Mouse (Mus musculus) hindbrain, embryonic 14.5 days (tissue): ENCODE results near the gene Smad1. TPM values are rescaled to one million over a fixed set of nuclear protein-coding genes. Genes with fewer than 3 reads are reported as not detected.

Experiments
- ATAC-seq: fragments of 200-750 bp; cut with Nextera tagmentation; 2 replicates; pipeline ENCODE4 v1.8.0; 2017; ENCODE audit warnings: moderate number of reproducible peaks, mild to moderate bottlenecking, moderate TSS enrichment, moderate library complexity; ENCODE audit not compliant: low FRiP score
- DNase-seq: peaks from one replicate; pipeline ENCODE4 v3.0.0-alpha.2; 2015; ENCODE audit warnings: low spot score
- H3K27ac ChIP-seq: fragments of 300-500 bp; sonication (generic); 2 replicates; pipeline ENCODE4 v1.5.1; 2014; ENCODE audit warnings: mild to moderate bottlenecking, moderate library complexity
- H3K27me3 ChIP-seq: fragments of 300-500 bp; sonication (generic); 2 replicates; pipeline ENCODE4 v1.6.1; 2014; ENCODE audit warnings: mild to moderate bottlenecking, low read length, mixed read lengths; ENCODE audit not compliant: control insufficient read depth, insufficient read depth
- H3K36me3 ChIP-seq: fragments of 300-500 bp; sonication (generic); replicated peaks from 2 replicates; pipeline ENCODE4 v1.6.1; 2014; ENCODE audit not compliant: control insufficient read depth, insufficient read depth
- H3K4me1 ChIP-seq: fragments of 300-500 bp; sonication (generic); replicated peaks from 2 replicates; pipeline ENCODE4 v1.6.1; 2014; ENCODE audit warnings: antibody characterized with exemption, low read length, mixed read lengths; ENCODE audit not compliant: control insufficient read depth, insufficient read depth
- H3K4me2 ChIP-seq: fragments of 300-500 bp; sonication (generic); replicated peaks from 2 replicates; pipeline ENCODE4 v1.6.1; 2014; ENCODE audit warnings: mild to moderate bottlenecking, moderate library complexity
- H3K4me3 ChIP-seq: fragments of 300-500 bp; sonication (generic); replicated peaks from 2 replicates; pipeline ENCODE4 v1.5.1; 2014; ENCODE audit warnings: mild to moderate bottlenecking, low read length
- H3K9ac ChIP-seq: fragments of 300-500 bp; sonication (generic); 2 replicates; pipeline ENCODE4 v1.6.1; 2014
- H3K9me3 ChIP-seq: fragments of 300-500 bp; sonication (generic); 2 replicates; pipeline ENCODE4 v1.6.1; 2016; ENCODE audit warnings: low read length; ENCODE audit not compliant: control insufficient read depth
- WGBS: fragments of 180-500 bp; shearing (Covaris S2); extraction: QIAGEN DNeasy Blood & Tissue Kit; methylation state at CpG from one replicate; pipeline ENCODE4 v1.1.7; 2014; 5-methylcytosine and 5-hydroxymethylcytosine counted together
- polyA plus RNA-seq: library from polyadenylated mRNA; unstranded; fragments of >200 nt; fragmentation: Nextera tagmentation; extraction: Ambion mirVana; gene quantifications from 2 replicates; pipeline ENCODE4 v1.2.1, GENCODE M21; 2014

Smad1 gene
- polyA plus RNA-seq, 1 experiment from 2014 or later: 75.5 TPM

DNA sequence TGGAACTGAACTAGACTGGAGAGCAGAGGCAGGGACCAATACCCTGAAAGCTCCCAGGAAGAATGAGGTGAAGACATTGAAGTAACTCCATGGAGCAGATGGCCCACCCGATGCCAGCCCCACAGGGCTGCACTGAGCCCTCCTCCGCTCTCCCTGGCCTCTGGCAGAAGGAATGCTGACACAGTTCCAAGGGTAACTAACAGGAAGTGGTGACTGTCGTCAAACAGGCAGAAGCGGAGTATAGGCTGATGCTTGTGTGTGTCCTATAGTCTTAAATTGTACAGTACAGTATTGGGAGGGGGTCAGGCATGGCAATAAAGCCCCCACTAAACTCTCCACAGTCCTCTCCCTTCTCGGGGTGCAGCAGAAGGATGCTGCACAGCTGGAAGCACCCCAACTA, 24.9 kb downstream of the Smad1 start:
- DNase-seq (no peak), ATAC-seq (no peak)
- Histone ChIP-seq H3K4me3 (no peak overlapping the region), H3K27ac (no peak overlapping the region), H3K9me3 (no peaks in the 10 kb centered on the region), H3K4me1 (peaks cover 14% of the 10 kb centered on the region; the same call in 1 of the 2 replicates), H3K9ac (no peak overlapping the region), H3K36me3 (peaks cover 34% of the 10 kb centered on the region), H3K4me2 (no peak overlapping the region), H3K27me3 (no peaks in the 10 kb centered on the region)
- WGBS: 76% methylated on average over 5 of the region's 5 CpGs

DNA sequence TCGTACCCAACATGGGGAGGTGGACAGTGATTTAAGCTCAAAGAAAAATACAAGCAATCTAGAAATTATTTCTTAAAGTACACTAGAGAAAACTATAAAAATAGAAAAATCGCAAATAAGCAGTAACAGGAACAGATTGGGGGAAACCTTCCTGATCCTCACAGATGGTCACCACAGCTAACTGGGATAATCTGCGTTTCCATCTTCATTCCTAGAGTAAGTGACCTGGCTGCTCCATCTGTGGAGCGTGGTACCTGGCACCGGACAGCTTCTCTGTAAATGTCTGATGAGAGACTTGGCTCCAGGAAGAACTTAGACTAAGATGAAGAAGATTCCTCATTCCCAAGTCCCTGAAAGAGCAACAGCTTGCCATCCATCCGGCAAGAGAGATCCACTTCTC, 25.8 kb downstream of the Smad1 start:
- Histone ChIP-seq H3K4me1 (peaks cover 14% of the 10 kb centered on the region; the same call in 1 of the 2 replicates), H3K9ac (no peak overlapping the region), H3K36me3 (peaks cover 42% of the 10 kb centered on the region), H3K9me3 (no peaks in the 10 kb centered on the region), H3K27me3 (no peaks in the 10 kb centered on the region), H3K4me3 (no peak overlapping the region), H3K4me2 (no peak overlapping the region), H3K27ac (no peak overlapping the region)
- ATAC-seq: no peak
- DNase-seq: no peak
- 92% methylated on average over 6 of the region's 6 CpGs for WGBS

DNA sequence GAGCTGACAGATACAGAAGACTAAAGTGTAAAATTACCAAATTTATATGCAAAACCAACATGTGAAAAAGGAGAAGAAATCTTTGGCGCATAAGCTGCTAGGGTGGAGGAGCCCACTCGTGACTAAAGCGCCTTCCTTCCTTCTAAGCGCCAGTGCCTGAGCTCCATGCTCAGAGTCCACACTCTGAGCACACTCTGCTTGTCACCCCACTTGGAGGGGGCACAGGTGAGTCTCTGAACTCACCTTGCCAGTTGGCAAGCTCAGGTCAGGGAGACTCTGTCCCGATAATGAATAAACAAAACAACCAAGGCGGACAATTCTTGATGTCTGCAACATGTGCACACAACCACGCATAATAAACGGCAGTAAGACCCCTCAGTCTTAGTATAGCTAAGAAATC, 26.4 kb downstream of the Smad1 start:
- peaks cover 14% of the 10 kb centered on the region; the same call in 1 of the 2 replicates for H3K4me1 ChIP-seq
- H3K27me3 ChIP-seq: no peaks in the 10 kb centered on the region
- H3K4me3 ChIP-seq: no peak overlapping the region
- H3K36me3 ChIP-seq: peaks cover 48% of the 10 kb centered on the region
- WGBS: 90% methylated on average over 8 of the region's 8 CpGs
- no peak overlapping the region for H3K4me2 ChIP-seq
- no peak for ATAC-seq
- no peak overlapping the region for H3K27ac ChIP-seq
- no peak for DNase-seq
- no peaks in the 10 kb centered on the region for H3K9me3 ChIP-seq
- H3K9ac ChIP-seq: no peak overlapping the region

DNA sequence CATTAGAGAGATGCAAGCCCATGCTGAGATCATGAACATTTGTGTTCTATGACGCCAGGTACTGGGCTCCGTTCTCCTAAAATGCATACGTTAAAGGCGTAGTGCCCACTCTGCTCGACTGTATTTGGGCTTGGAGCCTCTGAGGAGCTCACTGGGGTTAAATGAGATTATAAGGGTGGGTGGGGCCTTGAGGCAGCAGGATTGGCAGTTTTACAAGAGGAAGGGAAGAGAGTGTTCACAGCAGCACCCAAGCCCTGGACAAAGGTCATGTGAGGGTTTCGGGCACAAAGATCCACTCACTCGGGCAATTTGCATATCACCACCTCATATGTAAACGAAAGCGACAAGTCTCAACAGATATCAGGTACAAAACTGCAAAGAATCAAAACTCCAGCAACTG, 26.8 kb downstream of the Smad1 start:
- peaks cover 14% of the 10 kb centered on the region; the same call in 1 of the 2 replicates for H3K4me1 ChIP-seq
- no peaks in the 10 kb centered on the region for H3K9me3 ChIP-seq
- no peak overlapping the region for H3K27ac ChIP-seq
- DNase-seq: no peak
- no peak overlapping the region for H3K9ac ChIP-seq
- peaks cover 49% of the 10 kb centered on the region for H3K36me3 ChIP-seq
- no peak overlapping the region for H3K4me2 ChIP-seq
- ATAC-seq: no peak
- no peaks in the 10 kb centered on the region for H3K27me3 ChIP-seq
- 78% methylated on average over 9 of the region's 9 CpGs for WGBS
- no peak overlapping the region for H3K4me3 ChIP-seq

DNA sequence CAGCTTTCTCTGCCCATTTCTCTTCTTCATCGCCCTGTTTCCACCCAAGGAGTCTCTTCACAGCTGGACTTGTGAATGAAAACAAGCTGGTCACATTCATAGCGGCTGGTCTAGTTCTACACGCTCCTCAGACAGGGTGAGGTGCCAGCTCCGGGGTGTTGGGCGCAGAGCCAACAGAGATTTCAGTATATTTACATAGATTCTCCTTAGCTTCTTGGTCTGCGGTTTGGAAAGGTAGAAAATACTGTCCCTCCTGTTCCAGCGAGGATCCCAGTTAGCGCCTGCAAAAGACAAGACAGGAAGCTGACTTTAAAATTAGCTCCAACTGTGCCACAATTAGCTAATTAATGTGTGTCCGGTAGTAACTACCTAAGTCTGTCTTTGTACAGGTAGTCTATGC, 27.2 kb downstream of the Smad1 start:
- ATAC-seq (no peak), DNase-seq (no peak)
- H3K4me3 ChIP-seq: no peak overlapping the region
- WGBS: 71% methylated on average over 9 of the region's 9 CpGs
- H3K9me3 ChIP-seq: no peaks in the 10 kb centered on the region
- no peak overlapping the region for H3K9ac ChIP-seq
- no peaks in the 10 kb centered on the region for H3K27me3 ChIP-seq
- H3K36me3 ChIP-seq: peaks cover 46% of the 10 kb centered on the region
- no peak overlapping the region for H3K4me2 ChIP-seq
- H3K4me1 ChIP-seq: peaks cover 14% of the 10 kb centered on the region; the same call in 1 of the 2 replicates
- no peak overlapping the region for H3K27ac ChIP-seq

DNA sequence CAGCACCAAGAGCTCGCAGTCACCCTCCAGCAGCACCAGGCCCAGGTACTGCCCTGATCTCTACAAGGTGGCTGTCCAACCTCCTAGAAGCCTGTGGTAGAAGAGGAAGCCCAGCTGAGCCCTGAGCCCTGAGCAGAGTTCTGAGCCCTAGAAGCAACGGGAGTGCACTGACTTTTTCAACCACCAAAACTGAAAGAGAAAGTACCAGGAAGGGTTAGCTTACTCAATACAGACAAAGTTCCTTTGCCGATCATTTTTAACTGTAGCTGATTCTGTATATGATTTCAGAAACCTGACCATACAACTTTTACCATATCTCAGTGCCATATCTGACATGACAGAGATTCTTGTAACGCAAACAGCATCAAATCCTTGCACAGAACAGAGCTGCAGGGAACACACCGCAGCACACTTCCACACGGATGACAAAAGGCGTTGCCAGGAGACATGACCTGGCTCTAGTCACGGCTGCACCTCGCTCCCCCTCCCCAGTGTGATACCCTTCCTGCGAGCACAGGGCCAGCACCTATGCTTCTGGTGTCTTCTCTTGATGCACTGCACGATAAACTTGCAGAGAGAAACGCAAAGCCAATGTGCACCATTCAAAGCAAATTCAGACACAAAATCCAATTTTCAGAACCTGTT, 28.6 kb downstream of the Smad1 start:
- Histone ChIP-seq H3K9ac (no peak overlapping the region), H3K4me1 (peaks cover 14% of the 10 kb centered on the region; the same call in 1 of the 2 replicates), H3K27me3 (no peaks in the 10 kb centered on the region), H3K9me3 (no peaks in the 10 kb centered on the region), H3K27ac (no peak overlapping the region), H3K4me3 (no peak overlapping the region), H3K36me3 (peaks cover 44% of the 10 kb centered on the region), H3K4me2 (no peak overlapping the region)
- WGBS: 84% methylated on average over 12 of the region's 12 CpGs
- DNase-seq (no peak), ATAC-seq (no peak)

DNA sequence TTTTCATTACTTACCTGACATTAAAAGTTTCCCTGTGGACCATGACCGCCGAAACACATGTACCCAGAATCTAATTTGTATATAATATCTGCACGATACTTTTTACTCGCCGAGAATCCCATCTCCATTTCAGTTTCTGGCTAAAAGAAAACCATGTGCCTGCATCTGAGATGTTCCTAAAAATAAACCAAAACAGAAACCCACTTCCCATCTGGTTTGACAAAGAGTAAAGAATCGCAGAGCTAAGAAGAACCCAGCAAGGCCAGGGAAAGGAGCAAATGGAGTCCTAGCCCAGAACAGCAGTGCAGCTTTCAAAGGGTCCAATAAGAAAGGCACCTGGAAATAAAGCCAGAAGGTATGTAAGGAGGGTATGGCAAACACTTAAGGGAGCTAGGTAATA, 30.2 kb downstream of the Smad1 start:
- Histone ChIP-seq H3K4me1 (peaks cover under 1% of the 10 kb centered on the region; the same call in 1 of the 2 replicates), H3K4me3 (no peak overlapping the region), H3K27me3 (no peaks in the 10 kb centered on the region), H3K4me2 (no peak overlapping the region), H3K9ac (no peak overlapping the region), H3K36me3 (peaks cover 50% of the 10 kb centered on the region), H3K27ac (no peak overlapping the region), H3K9me3 (no peaks in the 10 kb centered on the region)
- no peak for DNase-seq
- no peak for ATAC-seq
- 85% methylated on average over 6 of the region's 6 CpGs for WGBS

DNA sequence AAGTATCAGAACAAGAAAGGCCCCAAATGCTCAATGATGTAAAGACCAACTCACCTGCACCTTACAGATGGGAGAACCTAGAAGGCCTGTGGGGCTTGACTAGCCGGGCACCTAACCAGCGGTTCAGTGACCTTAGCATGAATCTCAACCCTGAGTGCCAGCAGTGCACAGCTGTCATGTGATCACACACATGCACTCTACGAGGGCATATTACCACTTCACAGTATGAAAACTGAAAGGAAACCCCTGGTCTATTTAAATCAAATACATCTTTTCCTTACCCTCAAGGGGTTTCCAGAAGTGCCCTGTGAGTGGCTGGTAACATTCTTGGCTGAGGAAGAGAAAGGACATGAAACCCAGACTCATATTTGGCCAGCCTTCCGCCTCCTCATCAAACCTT, 31.4 kb downstream of the Smad1 start:
- Histone ChIP-seq H3K27me3 (no peaks in the 10 kb centered on the region), H3K36me3 (peaks cover 59% of the 10 kb centered on the region), H3K4me2 (no peak overlapping the region), H3K9ac (no peak overlapping the region), H3K9me3 (no peaks in the 10 kb centered on the region), H3K4me3 (no peak overlapping the region), H3K4me1 (no peaks in the 10 kb centered on the region; the same call in 1 of the 2 replicates), H3K27ac (no peak overlapping the region)
- ATAC-seq (no peak), DNase-seq (no peak)
- 88% methylated on average over 4 of the region's 4 CpGs for WGBS

DNA sequence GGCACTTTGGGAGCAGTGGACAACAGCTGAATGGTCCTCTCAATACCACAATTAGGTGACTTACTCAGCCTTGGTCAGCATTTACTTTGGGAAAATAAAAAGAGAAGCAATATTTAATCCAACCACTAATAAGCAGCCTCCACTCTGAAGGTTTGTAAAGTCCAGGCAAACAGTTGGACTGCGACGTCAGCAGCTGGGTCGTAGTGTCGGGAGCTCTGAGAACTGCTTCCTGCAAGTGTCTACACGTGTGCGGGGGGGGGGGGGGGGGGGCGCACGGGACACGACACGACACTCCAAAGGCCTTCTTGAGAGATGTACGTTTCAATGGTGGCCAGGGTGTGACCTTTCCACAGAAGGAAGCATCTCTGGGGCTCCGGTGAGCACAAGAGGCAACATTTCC, 32.0 kb downstream of the Smad1 start:
- Histone ChIP-seq H3K27ac (no peak overlapping the region), H3K4me2 (no peak overlapping the region), H3K9me3 (no peaks in the 10 kb centered on the region), H3K4me1 (no peaks in the 10 kb centered on the region; the same call in 1 of the 2 replicates), H3K36me3 (peaks cover 59% of the 10 kb centered on the region), H3K9ac (no peak overlapping the region), H3K4me3 (no peak overlapping the region), H3K27me3 (no peaks in the 10 kb centered on the region)
- DNase-seq (no peak), ATAC-seq (no peak)
- WGBS: 80% methylated on average over 11 of the region's 12 CpGs

DNA sequence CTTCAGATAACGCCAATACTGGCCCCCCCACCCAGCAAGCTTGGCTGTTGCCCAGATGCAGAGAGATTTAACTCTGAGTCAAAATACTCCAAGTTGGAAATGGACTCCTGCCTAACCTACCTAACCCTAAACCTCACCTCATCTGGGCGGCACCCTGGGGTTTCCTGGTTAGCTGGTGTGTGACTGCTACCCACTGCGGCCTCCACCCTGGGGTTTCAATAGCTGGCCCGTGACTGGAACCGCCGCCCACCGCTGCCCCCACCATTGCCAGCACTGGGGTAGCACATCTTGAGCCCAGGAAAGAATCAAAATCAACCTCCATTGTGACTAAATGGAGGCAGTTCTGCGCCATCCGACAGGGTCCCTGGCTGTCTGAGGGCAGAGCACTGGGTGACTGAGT, 33.1 kb downstream of the Smad1 start:
- Histone ChIP-seq H3K4me2 (no peak overlapping the region), H3K4me3 (no peak overlapping the region), H3K36me3 (peaks cover 50% of the 10 kb centered on the region), H3K27me3 (no peaks in the 10 kb centered on the region), H3K9me3 (no peaks in the 10 kb centered on the region), H3K4me1 (no peaks in the 10 kb centered on the region), H3K27ac (no peak overlapping the region), H3K9ac (no peak overlapping the region)
- DNase-seq (no peak), ATAC-seq (no peak)
- 92% methylated on average over 9 of the region's 9 CpGs for WGBS
